Mouse (Mus musculus): ENCODE measurements at regions not wholly inside any gene's neighbourhood (a gene's known extent, or its start where the extent isn't known, plus 50 kb on each side); places are given as distances from the start of the nearest gene placed in this dataset.
A peak's percentile ranks its signal among the peaks of the same experiment; 100 is the strongest.

GRCm38 (mm10) chr13:101153760-101154159 lies 320.5 kb upstream of the Slc30a5 start:
- ATAC-seq, result peak; percentile 85
- H3K27me3 ChIP-seq (replicated peaks; ENCODE audit: control insufficient read depth, insufficient read depth, low read length), result no peaks in the 10 kb centered on the region
- no peak overlapping the region for H3K9ac ChIP-seq (ENCODE audit: low read depth, low read length)

DNA sequence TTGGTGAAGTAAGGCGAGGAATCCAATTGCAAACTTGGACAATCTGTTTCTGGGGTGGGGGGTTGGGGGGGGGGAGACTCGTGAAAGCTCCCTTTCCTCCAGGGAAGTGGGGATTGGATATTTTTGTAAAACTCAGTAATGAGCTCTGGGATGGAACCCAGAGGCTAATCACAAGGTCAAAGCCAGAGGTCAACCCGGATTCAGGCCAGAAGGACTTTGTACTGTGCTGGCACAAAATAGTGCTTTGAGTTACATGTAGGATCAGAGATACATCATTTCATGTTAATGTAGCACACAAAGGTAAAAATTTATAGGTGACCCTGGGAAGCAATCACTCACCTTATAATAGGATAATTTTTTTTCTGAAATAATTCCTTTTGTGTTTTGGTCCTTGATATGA lies 309.5 kb upstream of the Slc30a5 start:
- no peak overlapping the region for H3K4me2 ChIP-seq (replicated peaks; ENCODE audit: low read depth)
- no peak overlapping the region for H3K4me3 ChIP-seq (ENCODE audit: low read depth, low read length)
- ATAC-seq, result no peak
- WGBS, result 56% methylated on average over 3 of the region's 3 CpGs
- H3K9ac ChIP-seq (ENCODE audit: low read depth, low read length), result no peak overlapping the region
- no peak for TF ChIP-seq CTCF (IDR thresholded peaks at IDR 0.05; ENCODE audit: low read depth)
- no peaks in the 10 kb centered on the region for H3K36me3 ChIP-seq (ENCODE audit: control insufficient read depth, insufficient read depth)
- no peaks in the 10 kb centered on the region for H3K4me1 ChIP-seq (replicated peaks; ENCODE audit: control insufficient read depth, insufficient read depth, low read length)
- no peaks in the 10 kb centered on the region for H3K9me3 ChIP-seq (ENCODE audit: control insufficient read depth)
- no peak overlapping the region for H3K27ac ChIP-seq (ENCODE audit: low read depth, low read length)
- no peaks in the 10 kb centered on the region for H3K27me3 ChIP-seq (replicated peaks; ENCODE audit: control insufficient read depth, insufficient read depth, low read length)

More at GRCm38 (mm10) chr13:101153760-101154159, 320.5 kb upstream of the Slc30a5 start:
- no peaks in the 10 kb centered on the region for H3K4me1 ChIP-seq (replicated peaks; ENCODE audit: control insufficient read depth, insufficient read depth, low read length)
- no peaks in the 10 kb centered on the region for H3K36me3 ChIP-seq (ENCODE audit: control insufficient read depth, insufficient read depth)
- TF ChIP-seq CTCF (IDR thresholded peaks at IDR 0.05; ENCODE audit: low read depth), result no peak
- H3K9me3 ChIP-seq (ENCODE audit: control insufficient read depth), result no peaks in the 10 kb centered on the region
- H3K27ac ChIP-seq (ENCODE audit: low read depth, low read length), result no peak overlapping the region
- no peak overlapping the region for H3K4me2 ChIP-seq (replicated peaks; ENCODE audit: low read depth)
- H3K4me3 ChIP-seq (ENCODE audit: low read depth, low read length), result no peak overlapping the region

DNA sequence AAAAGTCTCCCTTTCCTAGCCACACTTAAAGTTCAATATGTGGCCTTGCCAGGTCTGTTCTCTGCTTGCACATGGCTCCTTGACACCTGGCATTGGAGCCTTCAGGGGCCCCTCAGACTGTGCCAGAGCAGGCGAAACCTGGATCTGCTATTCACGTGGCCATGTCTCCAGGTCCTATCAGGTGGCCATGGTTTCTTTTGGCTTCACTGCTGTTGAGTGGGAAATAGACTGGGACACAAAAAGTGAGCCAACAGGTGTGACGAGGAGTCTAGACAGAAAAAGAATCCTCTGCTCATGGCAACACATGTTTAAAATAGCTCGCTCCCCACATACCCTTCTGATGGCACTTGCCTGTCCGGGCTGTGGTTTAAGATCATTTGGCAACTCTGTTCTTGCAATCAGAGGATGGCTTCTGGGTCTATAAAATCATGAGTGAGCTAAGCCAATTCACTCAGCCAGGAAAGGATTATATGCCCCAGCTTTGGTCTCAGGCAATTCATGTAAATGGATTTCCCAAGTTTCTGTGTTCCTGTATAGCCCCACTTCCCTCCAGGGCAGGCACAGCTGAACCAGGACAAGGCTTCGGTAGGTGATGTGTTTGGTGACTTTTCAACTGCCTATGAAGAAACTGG lies 309.0 kb upstream of the Slc30a5 start:
- H3K27ac ChIP-seq (ENCODE audit: low read depth, low read length), result no peak overlapping the region
- no peaks in the 10 kb centered on the region for H3K4me1 ChIP-seq (replicated peaks; ENCODE audit: control insufficient read depth, insufficient read depth, low read length)
- H3K4me3 ChIP-seq (ENCODE audit: low read depth, low read length), result no peak overlapping the region
- no peak for TF ChIP-seq CTCF (IDR thresholded peaks at IDR 0.05; ENCODE audit: low read depth)
- no peaks in the 10 kb centered on the region for H3K27me3 ChIP-seq (replicated peaks; ENCODE audit: control insufficient read depth, insufficient read depth, low read length)
- H3K4me2 ChIP-seq (replicated peaks; ENCODE audit: low read depth), result no peak overlapping the region
- no peak overlapping the region for H3K9ac ChIP-seq (ENCODE audit: low read depth, low read length)
- 88% methylated on average over 6 of the region's 6 CpGs for WGBS
- no peaks in the 10 kb centered on the region for H3K9me3 ChIP-seq (ENCODE audit: control insufficient read depth)
- no peaks in the 10 kb centered on the region for H3K36me3 ChIP-seq (ENCODE audit: control insufficient read depth, insufficient read depth)
- ATAC-seq, result no peak

GRCm38 (mm10) chr13:101129466-101129865 lies 296.2 kb upstream of the Slc30a5 start:
- no peaks in the 10 kb centered on the region for H3K36me3 ChIP-seq (ENCODE audit: control insufficient read depth, insufficient read depth)
- 81% methylated on average over 3 of the region's 3 CpGs for WGBS
- no peak overlapping the region for H3K4me2 ChIP-seq (replicated peaks; ENCODE audit: low read depth)
- H3K4me3 ChIP-seq (ENCODE audit: low read depth, low read length), result no peak overlapping the region
- TF ChIP-seq CTCF (IDR thresholded peaks at IDR 0.05; ENCODE audit: low read depth), result no peak
- H3K9ac ChIP-seq (ENCODE audit: low read depth, low read length), result no peak overlapping the region
- no peaks in the 10 kb centered on the region for H3K27me3 ChIP-seq (replicated peaks; ENCODE audit: control insufficient read depth, insufficient read depth, low read length)
- no peaks in the 10 kb centered on the region for H3K9me3 ChIP-seq (ENCODE audit: control insufficient read depth)
- no peak for ATAC-seq
- no peaks in the 10 kb centered on the region for H3K4me1 ChIP-seq (replicated peaks; ENCODE audit: control insufficient read depth, insufficient read depth, low read length)
- no peak overlapping the region for H3K27ac ChIP-seq (ENCODE audit: low read depth, low read length)

- WGBS, result 73% methylated on average over 2 of the region's 2 CpGs
- no peaks in the 10 kb centered on the region for H3K9me3 ChIP-seq (ENCODE audit: control insufficient read depth)
- H3K4me2 ChIP-seq (replicated peaks; ENCODE audit: low read depth), result no peak overlapping the region
- no peak for TF ChIP-seq CTCF (IDR thresholded peaks at IDR 0.05; ENCODE audit: low read depth)
- no peaks in the 10 kb centered on the region for H3K27me3 ChIP-seq (replicated peaks; ENCODE audit: control insufficient read depth, insufficient read depth, low read length)
- no peaks in the 10 kb centered on the region for H3K4me1 ChIP-seq (replicated peaks; ENCODE audit: control insufficient read depth, insufficient read depth, low read length)
- no peak for ATAC-seq
- H3K4me3 ChIP-seq (ENCODE audit: low read depth, low read length), result no peak overlapping the region
- H3K27ac ChIP-seq (ENCODE audit: low read depth, low read length), result no peak overlapping the region
- no peak overlapping the region for H3K9ac ChIP-seq (ENCODE audit: low read depth, low read length)
- no peaks in the 10 kb centered on the region for H3K36me3 ChIP-seq (ENCODE audit: control insufficient read depth, insufficient read depth)
Observed at GRCm38 (mm10) chr13:101127808-101128207, 294.6 kb upstream of the Slc30a5 start.

DNA sequence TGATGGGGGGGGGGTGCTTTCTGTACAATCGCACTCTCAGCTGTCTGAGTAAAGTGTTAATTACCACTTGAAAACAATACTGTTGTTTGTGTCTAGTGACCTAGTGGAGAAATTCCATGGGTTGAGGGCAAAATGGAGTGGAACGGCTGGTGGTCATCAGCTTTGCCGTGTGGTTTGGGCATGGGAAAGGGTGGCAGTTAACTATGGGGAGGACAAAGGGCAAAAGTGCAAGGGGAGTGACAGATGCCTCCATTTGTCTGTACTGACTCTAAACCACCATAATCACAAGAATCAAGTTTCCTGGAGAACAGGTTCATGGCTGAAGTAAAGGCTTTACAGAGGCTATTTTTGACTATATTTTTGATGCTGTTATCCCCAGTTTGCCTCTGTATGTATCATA lies 294.0 kb upstream of the Slc30a5 start:
- no peak for TF ChIP-seq CTCF (IDR thresholded peaks at IDR 0.05; ENCODE audit: low read depth)
- H3K36me3 ChIP-seq (ENCODE audit: control insufficient read depth, insufficient read depth), result no peaks in the 10 kb centered on the region
- no peak for ATAC-seq
- no peaks in the 10 kb centered on the region for H3K27me3 ChIP-seq (replicated peaks; ENCODE audit: control insufficient read depth, insufficient read depth, low read length)
- H3K9me3 ChIP-seq (ENCODE audit: control insufficient read depth), result no peaks in the 10 kb centered on the region
- 75% methylated on average over 3 of the region's 3 CpGs for WGBS
- H3K9ac ChIP-seq (ENCODE audit: low read depth, low read length), result no peak overlapping the region
- H3K4me3 ChIP-seq (ENCODE audit: low read depth, low read length), result no peak overlapping the region
- no peak overlapping the region for H3K4me2 ChIP-seq (replicated peaks; ENCODE audit: low read depth)
- H3K27ac ChIP-seq (ENCODE audit: low read depth, low read length), result no peak overlapping the region
- H3K4me1 ChIP-seq (replicated peaks; ENCODE audit: control insufficient read depth, insufficient read depth, low read length), result no peaks in the 10 kb centered on the region

- Histone ChIP-seq H3K4me3 (ENCODE audit: low read depth, low read length) (no peak overlapping the region), H3K4me1 (replicated peaks; ENCODE audit: control insufficient read depth, insufficient read depth, low read length) (no peaks in the 10 kb centered on the region), H3K27me3 (replicated peaks; ENCODE audit: control insufficient read depth, insufficient read depth, low read length) (no peaks in the 10 kb centered on the region), H3K4me2 (replicated peaks; ENCODE audit: low read depth) (no peak overlapping the region), H3K9ac (ENCODE audit: low read depth, low read length) (no peak overlapping the region), H3K36me3 (ENCODE audit: control insufficient read depth, insufficient read depth) (no peaks in the 10 kb centered on the region), H3K27ac (ENCODE audit: low read depth, low read length) (no peak overlapping the region), H3K9me3 (ENCODE audit: control insufficient read depth) (no peaks in the 10 kb centered on the region)
- 82% methylated on average over 2 of the region's 2 CpGs for WGBS
- ATAC-seq, result no peak
- no peak for TF ChIP-seq CTCF (IDR thresholded peaks at IDR 0.05; ENCODE audit: low read depth)
Observed at GRCm38 (mm10) chr13:101117311-101117710, 284.1 kb upstream of the Slc30a5 start.

All from intestine, postnatal 0 days (tissue).